Mouse (Mus musculus): Measurements from ENCODE around the gene Ring1.

GRCm38 (mm10) chr17:33980181-33981035 lies 44.1 kb downstream of the Ring1 start:
- TF ChIP-seq CTCF (IDR thresholded peaks at IDR 0.05; ENCODE audit: extremely low read depth, insufficient read length, insufficient replicate concordance, low read depth, low read length): no peak
- TF ChIP-seq POLR2A (IDR thresholded peaks at IDR 0.05; ENCODE audit: low read depth, low read length): no peak

All from small intestine, adult 2 months (tissue).